Mouse (Mus musculus) limb, embryonic 15.5 days (tissue): Measurements from ENCODE around the gene Slc24a3. TPM values are rescaled to one million over a fixed set of nuclear protein-coding genes. Genes with fewer than 3 reads are reported as not detected.

Source experiments
- ATAC-seq: fragments of 200-750 bp; cut with Nextera tagmentation; 2 replicates; pipeline ENCODE4 v1.8.0; 2017; ENCODE audit warnings: low read depth, moderate TSS enrichment; ENCODE audit not compliant: insufficient number of reproducible peaks, low FRiP score, low TSS enrichment
- H3K27ac ChIP-seq: fragments of 300-500 bp; sonication (generic); 2 replicates; pipeline ENCODE4 v1.5.1; 2015; ENCODE audit warnings: moderate library complexity, mild to moderate bottlenecking, inconsistent platforms
- H3K27me3 ChIP-seq: fragments of 300-500 bp; sonication (generic); 2 replicates; pipeline ENCODE4 v1.6.1; 2015; ENCODE audit warnings: inconsistent platforms
- H3K36me3 ChIP-seq: fragments of 300-500 bp; sonication (generic); 2 replicates; pipeline ENCODE4 v1.6.1; 2015; ENCODE audit warnings: inconsistent platforms
- H3K4me1 ChIP-seq: fragments of 300-500 bp; sonication (generic); 2 replicates; pipeline ENCODE4 v1.6.1; 2015; ENCODE audit warnings: inconsistent platforms
- H3K4me2 ChIP-seq: fragments of 300-500 bp; sonication (generic); 2 replicates; pipeline ENCODE4 v1.6.1; 2015; ENCODE audit warnings: mild to moderate bottlenecking, inconsistent platforms
- H3K4me3 ChIP-seq: fragments of 300-500 bp; sonication (generic); 2 replicates; pipeline ENCODE4 v1.5.1; 2015; ENCODE audit warnings: mild to moderate bottlenecking, inconsistent platforms
- H3K9ac ChIP-seq: fragments of 300-500 bp; sonication (generic); 2 replicates; pipeline ENCODE4 v1.6.1; 2015; ENCODE audit warnings: inconsistent platforms
- H3K9me3 ChIP-seq: fragments of 300-500 bp; sonication (generic); 2 replicates; pipeline ENCODE4 v1.6.1; 2016; ENCODE audit warnings: inconsistent platforms
- WGBS: fragments of 180-500 bp; shearing (Covaris S2); methylation state at CpG from one replicate; pipeline ENCODE4 v1.1.7; 2015; 5-methylcytosine and 5-hydroxymethylcytosine counted together
- polyA plus RNA-seq: library from polyadenylated mRNA; unstranded; fragments of >200 nt; fragmentation: Nextera tagmentation; extraction: Ambion mirVana; gene quantifications from 2 replicates; pipeline ENCODE4 v1.2.1, GENCODE M21; 2015

Gene Slc24a3
- polyA plus RNA-seq, 1 experiment from 2014 or later = 2.7 TPM

- H3K9me3 ChIP-seq = no peaks in the 10 kb centered on the region
- no peak overlapping the region for H3K9ac ChIP-seq
- H3K27ac ChIP-seq = no peak overlapping the region
- 0 out of 2 replicates have a peak, but pooled peaks cover 2% of the 10 kb centered on the region for H3K27me3 ChIP-seq
- 83% methylated on average over 6 of the region's 6 CpGs for WGBS
- H3K4me3 ChIP-seq = no peak overlapping the region
- H3K4me2 ChIP-seq = no peak overlapping the region
- no peaks in the 10 kb centered on the region for H3K36me3 ChIP-seq
- ATAC-seq = no peak
- H3K4me1 ChIP-seq = peaks cover 25% of the 10 kb centered on the region
Measured at GRCm38 (mm10) chr2:145165854-145166253, 1.7 kb upstream of the Slc24a3 start.

DNA sequence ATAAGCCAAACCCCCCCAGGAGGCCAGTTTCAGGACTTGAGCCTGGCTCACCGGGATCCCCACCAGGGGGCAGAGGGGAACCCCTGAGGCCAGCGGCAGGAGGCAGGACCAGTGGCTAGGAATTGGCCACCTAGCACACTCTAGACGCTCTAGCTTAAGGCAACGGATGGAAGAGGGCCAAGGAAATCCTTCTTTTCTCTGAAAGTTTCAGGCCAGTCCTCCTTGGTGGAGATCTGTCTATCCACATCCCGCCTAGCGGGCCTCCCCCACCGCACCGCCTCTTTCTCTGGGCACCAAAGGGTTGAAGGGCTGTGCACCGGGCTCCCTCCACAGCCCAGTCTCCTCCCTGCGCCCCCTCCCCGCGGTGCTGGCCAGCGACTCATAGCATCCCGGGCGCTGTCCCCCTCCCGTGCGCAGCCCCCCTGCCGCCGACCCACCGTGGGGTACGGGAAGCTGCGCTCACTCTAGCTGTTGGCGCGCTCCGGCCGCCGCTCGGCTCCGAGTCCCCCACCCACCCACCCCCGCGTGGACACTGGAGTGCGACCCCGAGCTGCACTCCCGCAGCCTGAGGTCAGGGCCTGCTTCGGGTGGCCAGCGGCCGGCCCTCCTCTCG is 397 bp upstream of the Slc24a3 start:
- peak overlapping the region; percentile 70 for H3K4me3 ChIP-seq
- H3K4me1 ChIP-seq = peaks cover 19% of the 10 kb centered on the region
- peak overlapping the region; percentile 92 for H3K4me2 ChIP-seq
- H3K27ac ChIP-seq = peak overlapping the region; percentile 77
- WGBS = under 1% methylated on average over 31 of the region's 38 CpGs
- H3K9me3 ChIP-seq = no peaks in the 10 kb centered on the region
- peak; percentile 54; the same call in 1 of the 2 replicates for ATAC-seq
- no peaks in the 10 kb centered on the region for H3K36me3 ChIP-seq
- peak overlapping the region; percentile 66 for H3K9ac ChIP-seq
- H3K27me3 ChIP-seq = 0 out of 2 replicates have a peak, but pooled peaks cover 2% of the 10 kb centered on the region

- peak overlapping the region; percentile 77 for H3K27ac ChIP-seq
Measured at GRCm38 (mm10) chr2:145168405-145168971, 934 bp downstream of the Slc24a3 start.

DNA sequence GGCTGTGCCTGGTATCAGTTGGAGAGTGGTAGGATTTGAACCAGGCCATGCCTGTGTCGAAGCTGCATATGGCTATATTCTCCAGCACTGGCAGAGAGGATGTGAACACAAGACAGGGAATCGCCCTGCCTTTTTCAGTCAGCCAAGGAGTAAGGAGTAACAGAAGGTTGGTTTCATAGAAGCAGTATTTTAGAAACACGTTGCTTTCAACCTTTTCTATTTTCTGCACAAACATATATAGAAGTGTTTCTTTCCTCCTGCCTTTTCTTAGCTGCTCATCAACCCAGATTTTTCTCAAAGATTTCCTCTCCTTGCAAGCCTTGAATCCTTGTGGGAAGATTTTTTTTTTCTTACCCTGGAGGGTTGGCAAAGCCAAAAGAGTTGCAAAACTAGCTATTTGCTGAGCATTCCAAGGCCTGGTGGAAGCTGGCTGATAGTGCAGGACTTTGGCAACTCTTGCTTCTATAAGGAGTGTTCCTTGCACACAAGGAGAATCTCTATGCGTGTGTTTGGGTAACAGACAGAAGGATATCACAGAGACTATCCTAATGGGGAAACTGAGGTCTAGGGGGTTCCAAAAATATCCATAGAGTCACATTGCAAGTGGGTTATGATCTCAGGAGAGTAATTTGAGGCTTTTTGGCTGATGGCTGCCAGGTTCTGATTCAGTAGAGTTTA is 5.6 kb downstream of the Slc24a3 start:
- Histone ChIP-seq H3K27ac (no peak overlapping the region), H3K4me3 (no peak overlapping the region), H3K4me2 (no peak overlapping the region), H3K27me3 (no peaks in the 10 kb centered on the region), H3K4me1 (peaks cover 8% of the 10 kb centered on the region), H3K9ac (no peak overlapping the region), H3K9me3 (no peaks in the 10 kb centered on the region), H3K36me3 (no peaks in the 10 kb centered on the region)
- no peak for ATAC-seq
- 83% methylated on average over 4 of the region's 4 CpGs for WGBS

More at GRCm38 (mm10) chr2:145168405-145168971, 934 bp downstream of the Slc24a3 start:
- Histone ChIP-seq H3K4me3 (peak overlapping the region; percentile 70), H3K4me1 (peaks cover 15% of the 10 kb centered on the region), H3K9ac (peak overlapping the region; percentile 66), H3K27me3 (0 out of 2 replicates have a peak, but pooled peaks cover 2% of the 10 kb centered on the region), H3K9me3 (no peaks in the 10 kb centered on the region), H3K4me2 (peak overlapping the region; percentile 92), H3K36me3 (no peaks in the 10 kb centered on the region)
- no peak for ATAC-seq
- 8% methylated on average over 10 of the region's 10 CpGs for WGBS

GRCm38 (mm10) chr2:145175036-145175435 is 7.5 kb downstream of the Slc24a3 start:
- Histone ChIP-seq H3K4me2 (no peak overlapping the region), H3K27me3 (no peaks in the 10 kb centered on the region), H3K9ac (no peak overlapping the region), H3K9me3 (no peaks in the 10 kb centered on the region), H3K4me3 (no peak overlapping the region), H3K36me3 (no peaks in the 10 kb centered on the region), H3K27ac (no peak overlapping the region), H3K4me1 (no peaks in the 10 kb centered on the region)
- no peak for ATAC-seq
- 88% methylated on average over 7 of the region's 7 CpGs for WGBS

GRCm38 (mm10) chr2:145182410-145182809 is 14.9 kb downstream of the Slc24a3 start:
- no peak overlapping the region for H3K4me3 ChIP-seq
- WGBS = 74% methylated on average over 8 of the region's 8 CpGs
- H3K4me1 ChIP-seq = no peaks in the 10 kb centered on the region
- no peaks in the 10 kb centered on the region for H3K27me3 ChIP-seq
- no peak overlapping the region for H3K27ac ChIP-seq
- H3K36me3 ChIP-seq = no peaks in the 10 kb centered on the region
- H3K9me3 ChIP-seq = no peaks in the 10 kb centered on the region
- H3K9ac ChIP-seq = no peak overlapping the region
- no peak overlapping the region for H3K4me2 ChIP-seq
- no peak for ATAC-seq

- H3K4me3 ChIP-seq = no peak overlapping the region
- no peaks in the 10 kb centered on the region for H3K9me3 ChIP-seq
- WGBS = 78% methylated on average over 2 of the region's 2 CpGs
- H3K36me3 ChIP-seq = no peaks in the 10 kb centered on the region
- no peaks in the 10 kb centered on the region for H3K4me1 ChIP-seq
- ATAC-seq = no peak
- no peak overlapping the region for H3K27ac ChIP-seq
- no peak overlapping the region for H3K4me2 ChIP-seq
- no peak overlapping the region for H3K9ac ChIP-seq
- H3K27me3 ChIP-seq = no peaks in the 10 kb centered on the region
Measured at GRCm38 (mm10) chr2:145188828-145189227, 21.3 kb downstream of the Slc24a3 start.

DNA sequence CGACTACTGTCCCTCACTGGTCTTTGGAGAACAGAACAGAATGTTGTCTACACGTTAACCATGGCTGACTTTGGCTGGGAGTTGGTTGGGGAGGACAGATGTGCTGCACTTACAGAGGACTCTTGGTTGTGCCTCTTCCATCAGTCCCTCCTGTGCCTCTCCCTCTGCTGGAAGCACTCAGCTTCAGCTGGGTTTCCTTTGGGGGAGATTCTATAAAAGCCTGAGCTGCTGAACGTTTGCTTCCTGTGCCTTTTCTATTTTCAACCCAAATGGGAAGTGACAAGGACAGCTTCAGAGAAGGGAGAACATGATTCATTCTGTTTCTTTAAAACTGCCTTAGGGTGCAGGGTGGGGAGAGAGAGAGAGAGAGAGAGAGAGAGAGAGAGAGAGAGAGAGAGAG is 28.5 kb downstream of the Slc24a3 start:
- H3K9ac ChIP-seq = no peak overlapping the region
- ATAC-seq = no peak
- H3K27ac ChIP-seq = no peak overlapping the region
- no peaks in the 10 kb centered on the region for H3K4me1 ChIP-seq
- 56% methylated on average over 3 of the region's 3 CpGs for WGBS
- no peak overlapping the region for H3K4me3 ChIP-seq
- H3K36me3 ChIP-seq = no peaks in the 10 kb centered on the region
- no peaks in the 10 kb centered on the region for H3K9me3 ChIP-seq
- no peak overlapping the region for H3K4me2 ChIP-seq
- H3K27me3 ChIP-seq = no peaks in the 10 kb centered on the region

- no peaks in the 10 kb centered on the region for H3K36me3 ChIP-seq
- H3K27me3 ChIP-seq = no peaks in the 10 kb centered on the region
- no peak overlapping the region for H3K9ac ChIP-seq
- no peak overlapping the region for H3K4me3 ChIP-seq
- no peak overlapping the region for H3K4me2 ChIP-seq
- no peaks in the 10 kb centered on the region for H3K9me3 ChIP-seq
- no peak overlapping the region for H3K27ac ChIP-seq
- no peaks in the 10 kb centered on the region for H3K4me1 ChIP-seq
- ATAC-seq = no peak
- WGBS = 90% methylated on average over 7 of the region's 7 CpGs
Measured at GRCm38 (mm10) chr2:145196501-145197042, 29.0 kb downstream of the Slc24a3 start.

DNA sequence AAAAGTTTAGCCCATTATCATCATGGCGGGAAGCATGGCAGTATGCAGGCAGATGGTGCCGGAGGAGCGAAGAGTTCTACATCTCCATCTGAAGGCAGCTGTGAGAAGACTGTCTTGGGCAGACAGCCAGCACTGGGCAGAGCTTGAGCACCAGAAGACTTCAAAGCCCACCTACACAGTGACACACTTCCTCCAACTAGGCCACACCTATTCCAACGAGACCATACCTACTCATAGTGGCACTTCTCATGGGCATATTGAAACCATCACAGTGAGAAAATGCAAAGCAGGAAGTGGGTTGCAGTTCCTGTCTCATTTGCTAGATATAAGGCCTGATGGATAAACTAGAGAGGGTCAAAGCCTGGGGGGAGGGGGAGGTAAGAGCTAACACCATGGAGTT is 29.5 kb downstream of the Slc24a3 start:
- H3K4me3 ChIP-seq = no peak overlapping the region
- no peaks in the 10 kb centered on the region for H3K4me1 ChIP-seq
- no peaks in the 10 kb centered on the region for H3K27me3 ChIP-seq
- no peak overlapping the region for H3K27ac ChIP-seq
- no peak overlapping the region for H3K4me2 ChIP-seq
- no peaks in the 10 kb centered on the region for H3K36me3 ChIP-seq
- ATAC-seq = no peak
- H3K9me3 ChIP-seq = no peaks in the 10 kb centered on the region
- 84% methylated on average over 4 of the region's 4 CpGs for WGBS
- H3K9ac ChIP-seq = no peak overlapping the region

DNA sequence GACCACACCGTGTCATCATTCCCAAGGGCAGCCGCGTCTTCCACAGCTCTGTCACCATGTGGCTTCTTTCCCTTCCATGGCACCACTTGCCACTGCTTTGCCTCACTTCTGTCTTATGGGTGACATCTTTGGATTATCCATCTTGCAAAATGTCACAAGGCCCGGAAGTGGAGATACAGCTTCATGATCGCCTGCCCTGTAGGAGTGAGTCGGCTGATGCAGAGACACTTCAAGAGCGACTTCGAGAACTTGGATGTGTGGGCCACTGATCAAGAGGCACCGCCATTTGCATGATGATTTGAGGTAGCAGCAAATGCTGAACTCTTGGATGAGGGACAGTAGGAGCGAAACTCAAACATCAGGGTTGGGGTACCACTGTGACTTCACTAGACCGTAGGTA is 46.0 kb downstream of the Slc24a3 start:
- no peak overlapping the region for H3K27ac ChIP-seq
- H3K9me3 ChIP-seq = no peaks in the 10 kb centered on the region
- no peaks in the 10 kb centered on the region for H3K36me3 ChIP-seq
- no peak overlapping the region for H3K4me2 ChIP-seq
- H3K4me1 ChIP-seq = no peaks in the 10 kb centered on the region
- no peak overlapping the region for H3K9ac ChIP-seq
- WGBS = 94% methylated on average over 11 of the region's 11 CpGs
- ATAC-seq = no peak
- H3K4me3 ChIP-seq = no peak overlapping the region
- H3K27me3 ChIP-seq = no peaks in the 10 kb centered on the region
